Mouse (Mus musculus): ENCODE results near the gene Surf6.
"Not testable (repeated sequence)": the region's sequence is repeated elsewhere in the genome, so short reads cannot be mapped to it uniquely, and the experiment has no call there.

Gene Surf6

GRCm38 (mm10) chr2:26912253-26912770, 9.6 kb upstream of the Surf6 start:
- DNase-seq: no peak

GRCm38 (mm10) chr2:26910994-26911765, 8.5 kb upstream of the Surf6 start:
- DNase-seq: peak; percentile 75

GRCm38 (mm10) chr2:26910124-26910993, 7.7 kb upstream of the Surf6 start, which contains the start of the genes Med22 and Rpl7a:
Gene Med22, minus strand, starts transcription at chr2:26910677.
Gene Rpl7a, plus strand, starts transcription at chr2:26910764.
- peak; percentile 99 for DNase-seq

- DNase-seq: no peak
Observed at GRCm38 (mm10) chr2:26909387-26909784, 6.7 kb upstream of the Surf6 start.

- DNase-seq: no peak
Observed at GRCm38 (mm10) chr2:26908710-26909386, 6.2 kb upstream of the Surf6 start.

- peak; percentile 55 for DNase-seq
Observed at GRCm38 (mm10) chr2:26907109-26907508, 4.4 kb upstream of the Surf6 start.

- no peak for DNase-seq
Observed at GRCm38 (mm10) chr2:26906431-26906830, 3.8 kb upstream of the Surf6 start.

- no peak for DNase-seq
Observed at GRCm38 (mm10) chr2:26905936-26906335, 3.3 kb upstream of the Surf6 start.

- no peak for DNase-seq
Observed at GRCm38 (mm10) chr2:26903311-26903710, 632 bp upstream of the Surf6 start.

- no peak for DNase-seq
Observed at GRCm38 (mm10) chr2:26901834-26902400, 762 bp downstream of the Surf6 start.

- no peak for DNase-seq
Observed at GRCm38 (mm10) chr2:26900731-26901130, 1.9 kb downstream of the Surf6 start.

- DNase-seq: no peak
Observed at GRCm38 (mm10) chr2:26895898-26896297, 6.8 kb downstream of the Surf6 start.

GRCm38 (mm10) chr2:26886170-26886569, 16.5 kb downstream of the Surf6 start:
- not testable (repeated sequence) for DNase-seq

GRCm38 (mm10) chr2:26885541-26885940, 17.1 kb downstream of the Surf6 start:
- DNase-seq: not testable (repeated sequence)

GRCm38 (mm10) chr2:26878571-26878970, 24.1 kb downstream of the Surf6 start:
- DNase-seq: no peak

GRCm38 (mm10) chr2:26870666-26871065, 32.0 kb downstream of the Surf6 start:
- no peak for DNase-seq

- DNase-seq: no peak
Observed at GRCm38 (mm10) chr2:26864879-26865278, 37.8 kb downstream of the Surf6 start, which contains the start of gene Abo. Gene Abo, minus strand, starts transcription at chr2:26864979.

- DNase-seq: no peak
Observed at GRCm38 (mm10) chr2:26862856-26863255, 39.8 kb downstream of the Surf6 start.

GRCm38 (mm10) chr2:26847706-26848105, 55.0 kb downstream of the Surf6 start:
- peak; percentile 41 for DNase-seq

Measured in embryo, embryonic 11 days (tissue).